Mouse (Mus musculus) fat pad, adult 2 months (tissue): Measurements from ENCODE around the gene Phb.
A peak's percentile ranks its signal among the peaks of the same experiment; 100 is the strongest.

Source experiments
- DNase-seq: peaks from one replicate; pipeline ENCODE4 v3.0.0-alpha.2; 2011; ENCODE audit warnings: low read depth, low spot score; ENCODE audit errors: extremely low read depth

The Phb gene

DNA sequence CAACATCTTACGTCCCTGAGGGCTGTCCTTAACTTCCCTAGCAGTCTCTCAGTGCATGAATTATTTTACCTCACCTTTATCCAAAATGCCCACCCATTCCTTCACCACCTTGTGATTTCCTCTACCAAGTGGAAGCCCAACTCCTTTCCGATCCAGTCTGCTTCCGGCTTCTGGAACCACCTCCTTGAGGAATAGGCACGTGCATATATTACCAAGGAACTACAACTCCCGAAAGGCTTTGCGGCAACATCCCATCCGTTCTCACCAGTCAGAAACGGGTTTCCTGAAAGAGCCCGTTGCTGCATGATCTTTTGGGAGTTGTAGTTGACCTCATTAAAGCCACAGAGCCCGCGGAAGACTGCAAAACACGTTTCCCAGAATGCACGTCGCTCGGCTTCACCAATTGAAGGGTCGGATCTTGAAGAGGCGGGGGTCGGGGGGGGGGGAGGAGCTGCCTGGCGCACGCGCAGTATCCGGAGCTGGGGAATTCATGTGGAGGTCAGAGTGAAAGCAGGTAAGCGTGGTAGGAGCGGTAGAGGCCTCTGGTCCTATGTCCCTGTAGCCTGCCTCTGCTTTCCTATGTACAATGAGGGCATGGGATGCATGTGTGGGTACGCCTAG is at the start of gene Phb:
TSS of gene Phb (plus strand) at position 429 of the 621 bp plus-strand sequence.
- DNase-seq: peak; percentile 97

DNA sequence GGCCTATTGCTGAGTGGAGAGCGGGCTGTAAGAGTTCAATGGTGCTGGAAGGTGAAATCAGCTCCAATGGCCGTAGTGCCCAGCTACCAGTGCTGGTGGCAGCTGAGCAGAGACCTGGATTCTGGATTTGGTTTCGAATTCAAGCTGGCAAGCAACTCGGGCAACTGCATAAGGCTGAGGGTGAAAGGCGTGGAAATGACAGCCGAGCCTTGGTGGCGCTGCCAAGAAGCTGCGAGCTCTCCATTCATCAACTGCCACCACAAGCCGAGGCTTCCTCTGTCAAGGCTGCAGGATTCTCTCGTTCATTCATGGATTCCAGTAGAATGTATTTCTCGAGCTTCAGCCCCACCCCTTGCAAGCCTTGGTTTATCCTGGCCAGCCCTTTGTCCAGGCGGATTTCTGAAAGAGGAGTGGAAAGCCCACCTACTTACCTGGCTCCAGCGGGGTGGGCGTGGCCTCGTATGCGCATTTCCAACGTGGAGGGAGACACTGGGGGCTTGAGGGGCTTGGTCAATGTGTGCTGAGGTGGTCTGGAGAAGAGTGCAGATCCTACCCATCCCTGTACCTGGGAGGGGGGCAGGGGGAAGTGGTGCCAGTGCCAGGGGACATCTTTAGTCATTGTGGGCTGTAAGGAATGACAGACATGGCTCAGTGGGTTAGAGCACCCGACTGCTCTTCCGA is 48.8 kb upstream of the Phb start:
- DNase-seq: no peak

DNA sequence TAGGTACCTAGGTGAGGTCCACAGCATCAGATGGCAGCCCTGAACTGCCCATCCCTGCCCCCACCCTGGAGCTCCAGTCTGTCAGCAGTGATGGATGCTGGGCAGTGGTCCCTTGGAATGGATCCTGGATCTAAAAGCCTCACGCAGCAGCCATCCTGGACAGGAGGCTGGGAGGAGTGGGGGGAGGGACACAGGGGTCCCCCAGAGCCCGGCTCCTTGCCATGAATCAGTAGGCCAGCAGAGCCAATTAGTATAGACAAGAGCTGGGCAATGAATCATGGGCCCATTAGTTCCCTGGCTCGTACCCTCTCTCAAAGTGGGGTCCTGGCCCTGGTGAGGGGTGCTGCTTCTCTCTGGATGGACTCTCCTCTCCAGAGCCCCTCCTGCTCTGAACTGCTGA is 47.7 kb upstream of the Phb start:
- no peak for DNase-seq

DNA sequence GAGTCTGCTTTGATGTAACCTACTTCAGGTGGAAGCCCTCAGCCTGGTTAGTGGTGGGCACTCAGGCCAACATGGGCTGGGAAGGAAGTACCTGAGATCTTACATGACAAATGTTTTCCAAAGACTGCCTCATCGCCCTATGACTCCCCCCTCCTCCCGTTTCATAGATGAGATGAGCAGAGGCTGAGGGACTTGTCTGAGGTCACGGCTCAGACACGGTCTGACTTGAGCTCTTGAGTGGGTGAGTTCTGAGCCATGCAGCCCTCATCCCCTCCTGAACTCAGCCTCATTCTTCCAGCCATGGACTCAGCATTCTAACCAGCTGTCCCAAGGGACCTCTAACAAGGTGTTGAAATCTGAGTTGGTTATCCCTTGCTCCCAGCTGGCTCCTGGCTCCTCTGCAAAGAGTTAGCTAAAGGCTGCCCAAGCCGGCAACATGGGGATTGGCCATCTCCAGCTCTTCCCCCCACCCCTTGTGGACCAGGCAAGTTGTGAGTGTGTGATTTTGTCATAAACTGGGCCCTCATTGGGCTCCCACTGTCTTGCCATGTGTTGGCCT is 46.8 kb upstream of the Phb start:
- DNase-seq: no peak

DNA sequence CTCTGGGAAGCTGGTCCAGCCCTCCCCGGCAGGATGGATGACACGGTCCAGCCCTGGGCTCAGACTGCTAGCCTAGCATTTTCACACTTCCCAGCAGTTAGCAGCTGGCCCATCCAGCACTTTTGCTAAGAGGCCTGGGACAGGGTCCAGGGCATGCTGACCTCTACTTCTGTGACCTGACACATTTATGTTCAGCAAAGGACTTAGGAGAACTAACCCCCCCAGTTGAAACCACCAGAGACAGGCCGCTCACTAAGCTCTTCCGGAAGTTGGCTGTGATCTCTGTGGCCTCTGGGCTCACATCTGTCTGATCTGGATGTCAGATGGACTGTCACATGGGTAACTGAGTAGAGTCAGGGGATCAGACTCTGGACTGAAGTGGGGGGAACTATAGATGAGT is 45.7 kb upstream of the Phb start:
- no peak for DNase-seq

DNA sequence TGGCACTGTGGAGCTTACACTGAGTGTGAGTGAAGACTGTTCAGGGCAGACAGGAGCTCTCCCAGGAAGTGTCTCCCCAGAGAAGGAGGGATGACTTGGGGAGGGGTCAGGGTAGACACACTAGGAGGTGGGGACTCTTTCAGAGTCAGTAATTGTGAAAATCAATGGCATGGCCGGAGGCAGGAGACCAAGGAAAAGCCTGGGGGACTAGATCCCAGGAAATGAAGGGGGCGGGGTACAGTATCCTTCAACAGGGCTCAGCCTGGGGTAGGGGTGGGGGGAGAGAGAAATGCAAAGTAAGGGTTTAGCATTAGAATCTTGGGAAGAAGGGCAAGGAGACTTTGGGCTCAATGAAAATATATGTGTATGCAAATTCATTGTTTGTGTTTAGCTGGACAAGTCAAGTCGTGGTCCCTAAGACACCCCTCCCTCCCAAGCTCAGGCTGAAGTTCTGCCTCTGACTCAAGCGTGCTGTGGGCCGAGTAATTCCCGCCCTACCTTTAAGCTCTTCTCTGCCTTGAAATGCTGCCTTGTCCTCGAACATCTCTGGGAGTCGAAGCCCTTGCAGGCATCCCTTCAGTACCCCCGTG is 45.1 kb upstream of the Phb start:
- DNase-seq: no peak

DNA sequence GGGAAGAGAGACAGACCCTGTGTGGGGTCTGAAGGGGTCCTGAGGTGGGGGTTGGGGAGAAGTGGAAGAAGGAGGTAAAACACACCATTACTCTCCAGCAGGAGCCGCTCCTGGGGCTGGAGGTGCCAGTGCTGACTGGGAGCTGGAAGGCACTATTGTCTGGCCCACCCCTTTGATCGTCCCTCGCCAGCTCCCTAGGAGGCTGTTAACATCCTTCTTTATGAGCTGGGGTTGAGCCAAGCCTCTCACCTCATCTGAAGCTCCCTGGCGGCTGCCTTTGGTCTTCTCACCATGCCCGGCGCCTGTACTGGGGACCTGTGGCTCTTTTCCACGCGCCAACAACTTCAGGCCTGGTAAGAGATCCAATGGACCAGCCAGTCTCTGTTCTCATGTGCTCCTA is 44.3 kb upstream of the Phb start:
- no peak for DNase-seq

DNA sequence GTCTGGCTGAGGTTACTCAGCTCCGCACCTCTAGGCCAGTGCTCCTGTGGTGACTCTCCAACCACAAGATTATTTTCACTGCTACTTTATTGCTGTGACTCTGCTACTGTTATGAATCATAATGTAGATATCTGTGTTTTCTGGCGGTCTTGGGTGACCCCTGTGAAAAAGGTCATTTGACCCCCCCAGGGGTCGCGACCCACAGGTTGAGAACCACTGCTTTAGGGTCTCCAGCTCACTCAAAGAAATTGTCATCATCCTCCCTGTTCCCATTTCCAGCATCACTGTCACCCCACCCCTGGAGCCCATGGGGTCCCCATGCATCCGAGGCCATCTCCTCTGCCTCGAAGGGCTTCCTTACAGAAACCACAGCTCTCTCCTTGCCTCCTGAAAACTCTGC is 36.2 kb upstream of the Phb start:
- DNase-seq: no peak

DNA sequence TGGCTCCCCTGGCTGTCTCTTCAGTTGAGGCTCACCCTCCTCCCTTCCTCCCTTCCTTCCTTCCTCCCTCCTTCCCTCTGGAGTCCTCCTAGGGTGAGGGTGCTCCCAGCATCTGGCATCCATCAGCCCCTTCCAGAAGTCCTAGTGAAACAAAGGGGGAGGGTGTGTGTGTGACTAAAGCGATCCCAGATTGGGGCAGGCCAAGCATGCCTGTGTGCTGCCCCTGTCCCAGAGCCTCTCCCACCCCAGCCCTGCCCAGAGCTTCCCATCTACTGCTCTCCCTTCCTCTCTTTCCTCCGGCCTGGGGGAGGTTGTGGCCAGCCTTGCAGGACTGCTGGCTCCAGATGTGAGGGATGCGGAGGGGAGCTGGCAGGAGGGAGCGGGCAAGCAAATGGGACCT is 35.5 kb upstream of the Phb start:
- DNase-seq: no peak

DNA sequence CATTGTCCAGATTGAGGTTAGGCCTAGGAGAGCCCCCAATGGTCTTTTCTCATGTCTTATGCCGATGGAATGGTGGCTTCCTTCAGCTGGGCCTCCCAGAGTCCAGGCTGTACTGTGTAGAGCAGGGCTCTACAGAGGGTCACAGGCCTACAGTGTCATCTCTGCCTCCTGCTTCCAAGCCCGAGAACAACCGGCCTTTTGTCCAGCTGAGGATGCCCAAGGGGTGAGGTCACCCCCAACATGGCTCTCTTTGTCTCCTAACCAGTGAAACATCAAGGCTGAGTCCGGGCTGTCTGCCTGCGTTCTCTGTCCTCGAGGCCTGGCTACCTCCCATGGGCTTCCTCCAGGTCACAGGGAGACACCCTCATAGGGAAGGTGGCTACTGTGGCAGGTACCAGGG is 34.3 kb upstream of the Phb start:
- DNase-seq: no peak

DNA sequence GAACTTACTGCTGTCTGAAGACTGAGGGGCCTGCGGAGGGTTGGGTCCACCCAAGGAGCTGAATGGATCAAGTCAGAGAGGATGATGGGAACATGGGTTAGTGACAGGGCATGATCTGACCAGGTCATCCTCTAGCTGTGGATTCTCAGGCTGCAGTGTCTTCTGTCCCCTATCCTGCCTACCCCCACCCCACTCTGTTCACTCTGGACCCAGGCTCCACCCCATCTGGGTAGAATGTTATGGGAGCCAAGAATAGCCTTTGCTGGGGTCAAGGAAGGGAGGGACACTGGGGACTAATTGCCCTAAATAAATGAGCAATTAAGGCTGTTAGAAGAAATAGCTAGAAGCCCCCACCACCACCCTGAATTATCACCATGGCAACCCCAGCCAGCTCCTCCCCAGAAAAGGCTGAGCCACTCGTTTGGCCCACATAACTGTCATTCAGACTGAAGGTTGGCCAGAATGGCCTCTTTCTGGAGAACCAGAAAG is 33.2 kb upstream of the Phb start:
- DNase-seq: no peak

DNA sequence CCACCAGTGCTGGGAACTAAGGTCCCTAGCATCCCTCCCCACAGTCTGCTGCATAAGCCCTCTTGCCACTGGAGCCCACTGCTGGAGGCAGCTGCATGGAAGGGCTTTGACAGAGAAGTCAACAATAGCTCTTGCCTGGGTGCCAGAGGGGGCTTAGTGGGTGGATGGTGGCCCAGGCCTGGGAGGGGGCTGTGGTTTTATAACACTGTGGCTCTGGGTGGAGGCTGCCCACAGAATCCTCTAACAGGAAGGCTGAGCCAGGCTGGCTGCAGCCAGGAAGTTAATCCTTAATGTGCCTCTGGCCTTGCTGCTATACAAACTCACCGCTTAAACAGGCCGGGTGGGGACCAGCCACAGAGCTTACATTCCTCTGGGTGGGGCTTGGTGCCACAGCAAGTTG is 31.7 kb upstream of the Phb start:
- no peak for DNase-seq

DNA sequence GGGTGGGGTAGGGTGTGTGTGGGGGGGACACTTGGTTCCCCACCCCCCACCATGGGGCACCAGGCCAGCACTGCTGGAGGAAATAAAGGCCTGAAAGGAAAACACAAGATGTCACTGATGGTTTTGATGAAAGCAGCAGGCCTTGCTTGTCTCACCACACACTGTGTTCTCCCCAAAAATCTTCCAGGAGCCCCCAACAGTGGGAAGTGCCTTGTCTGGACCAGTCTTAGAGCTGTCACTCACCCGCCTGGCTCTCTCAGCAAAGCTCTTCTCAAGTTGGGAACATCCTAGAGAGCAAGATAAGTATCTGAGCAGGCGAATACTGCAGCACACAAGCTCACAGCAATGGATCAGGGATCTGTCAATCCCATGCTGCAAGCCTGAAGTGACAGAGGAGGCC is 26.0 kb upstream of the Phb start:
- DNase-seq: no peak

DNA sequence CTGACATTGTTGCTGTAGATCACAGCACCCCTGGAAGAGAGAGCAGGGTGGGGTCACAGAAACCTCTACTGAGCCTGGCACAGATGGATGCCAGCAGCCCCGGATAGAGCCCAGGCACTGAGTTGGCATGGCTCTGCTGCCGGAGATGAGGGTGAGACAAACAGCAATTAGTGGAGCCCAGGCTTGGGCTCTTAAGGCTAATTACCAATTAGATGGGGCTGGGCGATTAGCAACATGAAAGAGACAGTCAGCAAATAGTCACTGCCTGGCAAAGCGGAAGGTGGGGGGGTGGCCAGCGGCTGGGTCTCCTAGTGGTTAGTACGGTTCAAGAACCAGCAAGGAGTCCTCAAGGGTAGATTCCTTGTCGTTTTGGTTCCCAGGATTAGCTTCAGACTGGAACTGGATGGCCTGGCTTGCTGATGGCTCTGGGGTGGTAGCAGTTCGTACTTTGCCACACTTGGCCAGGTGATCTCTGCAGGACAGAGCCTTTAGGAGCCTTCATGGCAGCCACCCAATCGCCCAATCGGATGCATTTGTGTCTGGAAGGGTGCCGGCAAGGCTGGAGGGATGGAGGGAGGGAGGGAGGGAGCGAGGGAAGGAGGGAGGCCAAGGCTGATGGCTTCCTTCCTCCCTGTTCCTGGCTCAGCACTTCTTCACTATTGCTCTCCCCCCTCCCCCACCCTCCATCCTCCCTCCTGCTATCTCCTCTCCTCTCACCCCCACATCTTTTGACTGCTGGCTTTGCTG is 24.1 kb upstream of the Phb start:
- no peak for DNase-seq

DNA sequence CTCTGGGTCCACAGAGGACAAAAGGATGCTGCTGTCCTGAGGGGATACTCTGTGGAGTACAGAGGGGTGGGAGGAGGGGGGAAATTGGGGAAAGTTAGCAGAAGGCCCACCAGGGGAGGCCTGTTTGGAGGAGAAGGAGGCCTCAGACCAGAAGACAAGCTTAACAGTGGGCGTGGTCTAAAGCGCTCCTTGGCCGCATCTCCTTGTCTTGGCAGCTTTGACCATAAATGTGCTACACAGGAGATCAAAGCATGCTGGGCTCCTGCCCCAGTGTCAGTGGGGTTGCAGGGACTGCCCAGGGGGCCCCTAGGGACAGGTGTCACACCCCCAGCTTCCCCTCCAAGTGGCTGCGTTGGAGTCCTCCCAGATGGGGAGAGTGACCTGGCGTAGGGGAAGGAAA is 22.9 kb upstream of the Phb start:
- DNase-seq: no peak

DNA sequence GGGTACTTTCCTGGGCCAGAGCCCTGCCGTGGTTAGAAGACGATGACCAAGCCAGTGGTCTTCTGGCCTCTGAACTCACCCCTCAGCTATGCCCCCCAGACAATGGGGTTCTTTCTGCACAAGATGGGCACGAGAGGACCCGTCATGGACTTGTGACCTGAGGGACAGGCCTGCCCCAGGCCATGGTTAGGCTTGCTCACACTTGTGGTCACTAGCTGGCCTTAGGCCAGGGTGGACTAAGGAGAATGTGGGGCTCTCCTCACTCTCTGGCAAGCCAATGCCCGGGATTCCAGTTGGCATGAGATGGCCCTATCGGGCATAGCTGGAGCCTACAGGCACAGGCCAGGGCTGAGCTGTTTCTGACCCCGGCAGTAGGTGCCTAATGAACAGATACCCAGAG is 22.4 kb upstream of the Phb start:
- DNase-seq: no peak

DNA sequence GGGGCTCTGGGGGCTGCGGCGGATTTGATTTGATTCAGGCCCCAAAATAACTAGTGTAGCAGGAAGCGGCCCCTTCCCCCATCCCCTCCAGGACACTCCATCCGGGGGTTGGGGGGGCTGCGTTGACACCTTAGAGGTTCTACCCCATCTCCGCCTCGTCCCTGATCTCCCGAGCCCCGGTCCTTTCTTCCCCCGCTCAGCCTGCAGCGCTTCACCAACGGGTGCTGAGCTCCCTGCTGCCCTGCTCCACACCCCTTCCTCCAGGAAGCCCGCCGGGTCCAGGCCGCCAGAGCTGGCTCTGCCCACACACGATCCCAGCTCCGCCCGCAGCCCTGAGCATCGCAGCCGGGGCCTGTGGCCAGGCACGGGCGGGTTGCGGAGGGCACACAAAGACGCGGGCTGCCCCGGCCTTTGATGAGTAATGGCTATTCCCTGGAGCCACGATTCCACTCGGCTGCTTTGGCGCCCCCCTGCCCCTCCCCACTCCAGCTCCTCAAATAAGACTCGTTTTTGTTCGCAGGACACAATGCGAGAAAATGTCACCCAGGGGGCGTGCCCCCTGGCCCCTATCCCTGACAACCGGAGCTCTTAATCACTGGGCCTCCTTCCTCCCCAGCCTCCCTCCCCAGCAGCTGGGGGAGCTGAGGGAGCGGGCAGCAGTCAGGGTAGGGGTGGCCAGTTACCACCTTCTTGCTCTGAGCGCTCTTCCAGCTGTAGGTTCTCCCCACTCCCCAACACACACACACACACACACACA is 21.2 kb upstream of the Phb start:
- no peak for DNase-seq

DNA sequence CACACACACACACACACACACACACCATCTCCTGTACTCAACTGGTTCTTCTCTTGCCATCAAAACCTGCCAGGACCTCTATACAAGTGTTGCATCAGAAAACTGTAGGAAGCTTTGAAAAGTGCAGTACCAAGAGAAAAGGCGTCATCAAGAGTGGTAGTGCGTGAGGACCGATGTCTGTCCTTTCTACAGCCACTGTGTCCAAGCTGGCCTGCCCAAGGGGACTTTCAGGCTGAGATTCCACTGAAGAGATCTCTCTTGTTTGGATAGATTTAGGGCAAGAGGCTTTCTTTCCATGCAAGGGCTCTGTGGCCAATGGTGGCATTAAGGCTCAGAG is 20.6 kb upstream of the Phb start:
- DNase-seq: no peak

DNA sequence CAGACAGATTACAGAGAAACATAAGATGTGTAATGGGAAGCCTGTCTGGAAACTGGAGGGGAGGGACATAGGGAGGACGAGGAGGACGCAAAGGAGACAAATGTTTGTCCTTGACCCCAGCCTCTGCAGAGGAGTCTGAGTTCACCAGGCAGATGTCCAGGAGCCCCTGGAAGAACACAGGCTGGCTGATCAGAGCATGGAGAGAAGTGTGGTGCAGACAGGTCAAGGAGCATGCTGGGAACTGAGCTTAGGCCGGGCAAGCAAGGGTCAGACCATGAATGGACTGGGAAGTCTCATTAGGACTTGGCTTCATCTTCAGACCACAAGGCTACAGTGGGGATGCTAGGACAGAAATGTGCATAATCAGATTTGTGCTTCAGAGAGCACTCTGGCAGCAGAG is 19.0 kb upstream of the Phb start:
- DNase-seq: no peak

DNA sequence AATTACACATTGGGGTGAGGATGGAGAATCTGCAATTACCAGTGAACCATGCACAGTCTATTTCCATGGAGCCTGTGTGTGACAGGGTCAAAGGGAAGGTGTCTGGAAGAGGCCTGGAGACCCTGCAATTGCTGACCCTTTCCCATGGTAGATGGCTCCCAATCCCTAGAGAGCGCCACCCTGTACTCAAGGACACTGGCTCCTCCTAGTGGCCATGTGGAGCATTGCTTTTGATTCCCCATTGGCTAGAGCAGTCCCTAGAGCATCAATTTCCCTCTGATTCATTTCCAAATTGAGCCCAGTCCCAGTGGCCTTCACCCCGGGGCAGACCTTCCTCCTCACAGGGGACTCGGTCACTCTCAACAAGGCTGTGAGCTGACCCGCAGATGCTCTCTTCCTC is 17.9 kb upstream of the Phb start:
- no peak for DNase-seq

DNA sequence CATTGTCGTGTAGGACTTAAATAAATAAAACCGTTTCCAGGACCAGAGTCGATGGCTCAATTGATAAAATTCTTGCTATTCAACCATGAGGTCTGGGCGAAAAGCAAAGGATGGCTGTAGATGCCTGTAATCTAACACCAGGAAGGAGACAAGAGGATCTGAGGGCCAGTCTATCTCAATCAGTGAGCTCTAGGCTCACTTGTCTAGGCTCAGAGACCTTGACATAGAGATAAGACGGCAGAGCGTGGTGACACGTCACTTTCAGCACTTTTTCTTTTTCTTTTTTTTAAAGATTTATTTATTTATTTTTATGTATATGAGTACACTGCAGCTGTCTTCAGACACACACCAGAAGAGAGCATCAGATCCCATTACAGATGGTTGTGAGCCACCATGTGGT is 17.2 kb upstream of the Phb start:
- DNase-seq: no peak
